Mouse (Mus musculus): ENCODE measurements around the gene Spaca3.

DNA sequence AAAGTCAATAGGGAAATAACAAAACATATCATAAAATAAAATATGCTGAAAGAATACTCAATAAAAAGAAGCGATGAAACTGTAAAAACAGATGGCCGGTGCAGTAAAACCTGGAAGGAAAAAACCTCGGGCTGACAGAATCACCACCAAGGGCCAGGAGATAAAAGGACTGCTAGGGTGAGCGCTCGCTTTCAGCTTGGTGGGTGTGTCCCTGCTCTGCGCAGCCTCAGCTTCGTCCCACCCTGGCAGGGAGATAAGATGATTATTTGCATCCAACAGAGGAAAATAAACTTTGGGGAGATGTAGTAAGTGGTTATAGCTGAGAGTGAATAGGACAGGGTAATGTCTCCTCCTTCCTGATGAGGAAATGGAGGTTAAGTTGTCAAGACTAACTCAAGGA lies 3.3 kb upstream of the Spaca3 start:
- TF ChIP-seq CTCF (conservative IDR thresholded peaks at IDR 0.05; ENCODE audit: low read length) (no peak), POU5F1 (IDR thresholded peaks at IDR 0.05; ENCODE audit: borderline replicate concordance, low read length) (no peak)
